Mouse (Mus musculus) cerebellum, adult 18-20 months (tissue): ENCODE data around the gene Gap43.
"Not testable (repeated sequence)": the region's sequence is repeated elsewhere in the genome, so short reads cannot be mapped to it uniquely, and the experiment has no call there.

Source experiments
- DNase-seq, 2 experiments: peaks; one replicate each; pipeline ENCODE4 v3.0.0; 2021

The Gap43 gene

DNA sequence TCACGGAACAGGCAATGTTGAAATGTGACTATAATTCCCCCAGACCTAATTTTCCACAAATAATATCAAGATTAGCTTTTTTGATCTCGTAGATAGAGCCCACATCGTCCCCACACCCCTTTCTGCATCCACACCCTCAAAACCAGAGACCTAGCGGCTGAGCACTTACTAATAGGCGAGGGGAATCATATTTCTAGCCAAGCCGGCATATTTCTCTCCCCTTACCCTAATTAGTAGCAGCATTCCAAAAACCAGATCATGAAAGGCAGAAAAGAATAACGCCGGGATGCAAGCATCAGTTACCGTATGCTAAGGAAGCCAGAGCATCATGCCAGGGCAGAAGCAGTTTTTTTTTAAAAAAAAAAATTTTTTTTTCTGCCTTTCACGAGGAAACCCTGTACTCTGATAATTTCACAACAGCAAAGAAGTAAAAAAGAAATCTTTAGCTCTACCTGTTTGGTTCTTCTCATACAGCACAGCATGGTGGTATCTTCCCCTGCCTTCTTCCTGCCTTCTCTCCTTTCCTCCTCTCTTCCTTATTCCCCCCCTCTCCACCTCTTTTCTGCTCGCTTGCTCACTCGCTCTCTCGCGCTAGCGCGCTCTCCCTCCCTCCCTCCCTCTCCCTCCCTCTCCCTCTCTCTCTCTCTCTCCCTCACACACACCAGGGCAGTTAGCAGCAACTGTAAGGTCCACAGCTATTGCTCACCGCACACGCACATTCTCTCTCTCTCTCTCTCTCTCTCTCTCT is at the start of gene Gap43:
Gap43 (minus strand) TSS at position 631 of the 748 bp plus-strand sequence.
- peak in 1 of 2 experiments; percentile 49 for DNase-seq

DNA sequence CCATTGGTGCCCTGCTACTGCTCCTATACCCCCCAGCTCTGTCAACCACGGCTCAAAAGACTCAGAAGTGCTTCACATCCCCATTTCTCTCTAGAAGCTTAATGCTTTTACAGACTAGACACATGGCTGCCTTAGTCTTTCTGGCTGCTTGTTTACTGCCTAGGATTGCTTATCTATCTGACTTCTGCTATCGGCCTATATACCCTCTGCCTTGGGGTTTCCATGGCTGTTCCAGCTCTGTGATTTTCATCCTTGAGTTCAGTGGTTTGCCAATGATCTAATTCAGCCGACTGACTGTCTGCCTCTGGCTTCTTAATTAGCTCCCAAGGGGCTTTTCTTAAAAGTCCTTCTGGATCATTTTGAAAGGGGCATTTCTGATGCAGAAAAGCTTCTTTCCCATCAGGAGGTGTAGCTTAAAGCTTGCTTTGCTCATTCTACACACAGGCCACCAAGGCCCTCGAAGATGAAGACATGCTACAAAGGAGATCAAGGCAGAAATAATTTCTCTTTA is 40.9 kb upstream of the Gap43 start:
- DNase-seq = no peak

DNA sequence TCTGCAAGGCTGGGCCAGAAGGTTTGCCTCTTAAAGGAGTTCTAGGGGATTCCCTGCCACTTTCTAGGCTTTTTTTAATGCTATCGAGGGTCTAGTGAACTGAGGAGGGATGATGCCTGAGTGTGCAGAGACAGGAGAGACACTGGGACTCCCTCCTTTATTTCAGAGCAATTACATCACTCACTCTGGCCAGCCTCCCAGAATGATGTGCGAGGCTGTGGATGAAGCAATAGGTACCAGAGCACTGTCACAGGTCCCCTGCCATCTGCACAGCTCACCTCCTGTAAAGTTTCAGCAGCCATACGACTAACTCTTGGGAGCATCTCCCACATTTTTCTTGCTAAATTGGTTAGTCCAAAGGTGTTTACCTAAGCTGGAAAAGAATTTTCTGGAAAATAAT is 40.2 kb upstream of the Gap43 start:
- DNase-seq = peak; percentile 55 to 65

DNA sequence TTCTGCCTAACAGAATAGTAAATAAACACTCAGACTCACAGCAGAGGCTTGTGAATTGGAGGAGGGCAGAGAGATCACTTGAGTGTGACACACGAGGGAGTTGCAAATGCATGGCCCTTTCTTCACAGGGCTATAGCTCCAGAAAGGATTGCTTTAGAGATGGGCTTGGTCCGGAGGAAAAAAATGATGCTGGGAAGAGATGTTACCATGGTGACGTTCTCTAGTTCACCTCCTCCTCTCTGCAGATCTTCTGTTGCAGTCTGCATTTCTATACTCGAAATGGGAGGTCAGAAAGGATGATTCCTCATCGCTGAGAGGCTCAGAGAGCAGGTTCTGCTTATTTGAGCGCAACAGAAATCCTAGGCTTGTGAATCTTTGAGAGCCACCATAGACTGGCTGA is 29.7 kb upstream of the Gap43 start:
- DNase-seq = no peak

DNA sequence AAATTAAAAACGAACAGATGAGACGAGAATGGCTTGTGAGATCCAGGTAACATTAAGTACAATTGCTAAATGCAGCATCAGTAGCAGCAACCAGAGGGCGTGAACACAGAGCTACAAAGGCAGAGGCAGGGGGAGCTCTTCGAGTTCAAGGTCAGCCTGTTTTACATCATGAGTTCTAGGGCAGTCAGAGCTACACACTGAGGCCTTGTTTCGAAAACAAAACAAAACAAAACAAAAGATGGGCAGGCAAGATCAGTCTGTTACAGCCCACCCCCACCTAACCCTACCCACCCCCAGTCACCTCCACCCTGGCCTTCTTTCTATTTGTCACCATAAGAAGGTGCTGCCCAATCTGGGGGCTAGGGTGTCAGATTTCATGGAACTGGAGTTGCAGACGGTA is 28.9 kb upstream of the Gap43 start:
- no peak for DNase-seq

DNA sequence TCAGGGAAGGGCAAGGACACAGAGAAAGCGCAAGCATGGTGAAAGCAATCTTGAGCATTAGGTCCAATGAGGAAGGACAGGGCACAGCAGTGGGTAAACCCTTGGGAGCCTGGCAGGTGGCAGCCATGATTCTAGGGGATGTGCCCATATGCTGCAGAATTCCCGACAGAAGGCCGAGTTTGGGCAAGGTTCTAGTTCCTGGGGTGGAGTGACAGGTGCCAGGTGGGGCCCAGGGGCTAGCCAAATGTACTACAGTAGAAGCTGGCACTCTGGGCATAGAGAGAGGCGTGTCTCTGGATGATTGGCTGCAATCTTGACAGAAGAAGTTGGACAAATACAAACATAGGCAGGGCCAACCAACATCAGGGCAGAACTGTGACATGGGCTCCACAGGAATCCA is 19.6 kb upstream of the Gap43 start:
- DNase-seq = peak; percentile 90 to 91

DNA sequence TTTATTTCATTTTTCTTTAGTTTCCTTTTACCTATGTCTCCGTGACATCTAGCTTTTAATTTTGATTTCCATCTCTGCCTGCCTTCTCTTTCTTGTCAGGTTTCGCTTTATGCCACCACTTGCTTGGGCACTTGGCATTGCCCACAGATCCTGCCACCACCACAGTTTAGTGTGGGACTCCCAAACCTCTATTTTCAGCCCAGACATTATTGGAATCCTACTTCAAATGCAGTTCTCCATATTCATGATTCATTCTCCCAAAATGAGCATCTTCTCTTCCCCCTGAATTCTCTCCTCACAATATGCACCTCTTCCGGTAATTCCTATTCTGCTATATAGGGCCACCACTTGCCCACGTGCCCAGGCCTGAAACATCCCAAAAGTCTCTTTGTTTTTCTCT is 17.6 kb upstream of the Gap43 start:
- DNase-seq = no peak

DNA sequence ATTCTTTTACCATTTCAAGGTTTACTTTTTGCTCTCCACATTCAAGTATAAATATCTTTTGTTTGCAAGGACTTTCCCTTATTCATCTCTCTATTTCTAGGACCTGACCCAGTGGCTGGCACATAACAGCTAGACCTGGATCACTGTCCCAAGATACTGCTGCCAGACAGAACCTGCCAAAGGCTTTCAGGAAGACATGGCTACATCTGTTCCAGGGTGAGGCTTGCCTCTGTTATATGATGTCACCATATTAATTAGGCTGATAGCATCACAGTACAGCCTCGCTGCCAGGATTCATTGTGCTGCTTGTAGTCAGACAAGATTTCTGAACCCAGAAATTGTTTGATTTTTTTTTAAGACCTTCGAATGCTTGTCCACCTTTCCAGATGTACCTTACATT is 9.6 kb upstream of the Gap43 start:
- DNase-seq = peak; percentile 23 to 27

DNA sequence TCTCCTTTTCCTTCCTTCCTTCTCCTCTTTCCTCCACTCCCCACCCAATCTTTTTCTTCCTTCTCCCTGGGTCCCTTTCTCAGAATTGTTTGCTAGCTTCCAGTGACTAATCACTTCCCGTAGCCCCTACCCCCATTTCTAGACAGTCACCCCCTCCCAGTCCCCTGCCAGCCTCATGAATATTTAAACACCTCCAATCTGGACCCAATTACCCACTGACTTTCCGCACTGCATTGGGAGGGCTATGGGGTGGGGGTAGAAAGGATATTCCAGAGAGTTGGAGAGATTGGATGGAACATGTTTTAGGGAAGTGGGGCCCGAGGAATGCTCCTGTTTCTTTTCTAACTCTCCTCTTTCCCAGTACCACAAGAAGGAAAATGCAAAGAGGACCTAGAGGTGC is 414 bp upstream of the Gap43 start:
- DNase-seq = not testable (repeated sequence)

DNA sequence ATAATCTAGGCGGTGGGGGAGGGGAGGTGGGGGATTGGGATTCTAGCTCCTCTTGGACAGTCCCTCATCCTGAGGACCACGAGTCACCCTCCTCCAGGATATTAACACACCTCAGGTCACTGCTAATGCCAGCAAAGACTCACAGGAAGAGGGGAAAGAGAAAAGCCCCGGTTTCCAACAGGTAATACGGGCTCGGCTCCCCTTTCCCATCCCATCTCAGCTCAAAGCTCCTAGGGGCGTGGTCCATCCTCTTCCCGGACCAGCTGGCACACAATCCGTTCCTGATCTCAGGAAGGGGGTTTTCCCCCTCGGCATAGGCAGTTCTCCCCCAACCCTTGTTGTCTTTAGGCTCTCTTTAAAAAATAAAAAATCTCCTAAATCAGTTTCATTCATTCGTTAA is 939 bp downstream of the Gap43 start:
- DNase-seq = peak; percentile 63 to 70

DNA sequence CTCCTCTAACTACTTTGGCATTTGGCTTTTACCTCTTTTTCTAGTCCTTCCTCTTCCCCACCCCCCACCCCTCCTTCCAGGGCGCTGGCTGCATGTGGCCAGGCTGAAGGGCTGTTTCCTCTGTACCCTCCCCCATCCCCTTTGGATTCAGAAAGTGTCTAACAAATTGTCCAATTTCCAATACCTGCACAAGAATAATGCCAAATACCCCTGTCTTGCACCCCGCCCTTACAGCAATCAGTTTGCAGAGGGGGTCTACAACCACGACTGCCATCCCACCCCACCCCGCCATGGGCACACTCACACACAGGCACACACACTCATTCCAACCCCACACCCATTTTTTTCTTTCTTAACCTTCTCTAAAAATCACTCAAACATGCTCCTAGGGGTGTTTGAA is 1.5 kb downstream of the Gap43 start:
- DNase-seq = peak; percentile 49

DNA sequence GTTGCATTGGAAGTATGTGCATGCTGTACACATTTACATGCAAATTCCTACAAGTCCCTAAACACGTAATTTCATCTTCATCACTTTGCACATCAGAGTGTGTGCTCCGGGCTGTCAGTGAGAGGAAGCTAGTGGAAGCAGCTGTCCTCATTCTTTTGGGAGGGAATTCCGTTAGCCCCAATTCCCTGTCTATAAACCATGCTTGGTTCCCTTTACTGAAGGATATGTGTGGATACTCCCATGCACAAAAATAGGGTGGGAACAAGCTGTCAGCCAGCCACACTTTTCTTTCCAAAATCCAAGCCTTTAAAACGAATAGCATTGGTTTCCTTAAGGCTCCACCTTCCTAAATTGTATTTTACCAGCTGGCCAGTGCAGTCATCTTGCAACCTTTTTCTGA is 2.1 kb downstream of the Gap43 start:
- peak in 1 of 2 experiments; percentile 23 for DNase-seq

DNA sequence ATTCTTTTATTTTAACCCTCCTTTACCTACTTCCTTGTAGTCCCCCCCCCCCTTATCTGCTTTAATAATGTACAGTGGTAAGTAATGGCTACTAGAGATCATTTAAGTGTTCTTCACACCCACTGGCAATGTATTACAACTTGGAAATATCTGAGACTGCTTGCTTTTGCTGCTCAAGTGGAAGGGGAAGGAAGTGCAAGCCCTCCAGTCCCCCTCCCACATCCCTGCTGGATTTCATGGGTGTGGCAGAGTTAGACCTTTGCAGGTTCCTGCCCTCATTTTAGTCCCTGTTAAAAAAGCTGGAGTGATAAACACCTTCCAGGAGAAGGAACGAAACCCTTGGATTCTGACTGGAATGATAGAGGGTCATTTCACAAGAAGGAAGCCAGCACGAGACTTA is 2.8 kb downstream of the Gap43 start:
- DNase-seq = peak in 1 of 2 experiments; percentile 34

DNA sequence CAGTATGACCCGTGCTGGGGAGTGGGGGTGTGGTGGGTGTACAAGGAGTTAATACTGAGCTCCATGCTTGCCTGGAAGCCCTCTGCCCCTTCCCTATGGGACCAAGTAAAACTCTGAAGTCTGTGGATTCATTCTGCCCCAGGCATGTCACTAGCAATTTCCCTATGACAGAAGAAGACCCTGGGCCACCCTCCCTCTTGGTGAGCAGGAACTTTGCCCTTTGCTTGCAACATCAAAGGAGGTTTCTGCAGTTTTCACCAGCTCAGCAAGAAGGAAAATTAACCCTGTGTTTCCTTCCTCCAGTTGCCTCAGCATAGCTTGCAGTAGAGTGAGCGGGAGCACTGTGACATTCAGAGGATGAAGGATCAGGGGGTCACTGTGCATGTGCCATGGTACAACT is 3.8 kb downstream of the Gap43 start:
- DNase-seq = no peak

DNA sequence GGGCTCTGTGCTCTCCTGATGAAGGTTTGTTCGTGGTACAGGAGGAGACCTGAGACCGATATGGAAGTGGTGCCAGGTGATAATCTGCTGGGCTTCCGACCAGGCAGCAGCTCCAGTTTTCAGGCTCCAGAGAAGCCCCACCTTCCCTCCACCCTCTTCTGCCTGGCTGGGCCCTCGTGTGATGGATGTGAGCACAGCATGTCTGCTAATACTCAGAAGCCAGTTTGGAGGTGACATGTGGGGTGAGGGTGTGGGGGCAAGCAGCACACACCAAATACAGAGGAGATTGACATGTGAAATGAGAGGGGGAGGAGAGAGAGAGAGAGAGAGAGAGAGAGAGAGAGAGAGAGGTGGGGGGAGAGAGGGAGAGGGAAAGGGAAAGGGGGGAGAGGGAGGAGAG is 8.1 kb downstream of the Gap43 start:
- DNase-seq = peak; percentile 73 to 81

DNA sequence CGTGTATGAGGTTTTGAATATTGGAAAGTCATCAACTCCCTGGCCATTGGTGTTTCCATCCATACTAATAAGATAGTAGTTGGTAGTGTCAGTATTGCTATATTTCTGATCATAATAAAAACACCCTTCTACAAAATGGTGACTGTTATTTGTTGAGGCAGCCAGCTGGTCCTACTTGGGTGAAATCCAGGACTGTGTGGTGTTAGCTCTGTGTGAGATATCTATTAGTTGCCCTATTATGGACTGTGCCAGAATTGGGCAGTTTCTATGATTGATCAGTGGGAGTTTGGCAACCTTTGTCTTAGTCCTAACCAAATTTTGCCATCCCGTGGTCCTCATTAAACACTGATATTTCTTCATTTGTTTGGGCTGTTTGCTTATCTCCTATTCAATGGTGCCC is 14.3 kb downstream of the Gap43 start:
- peak; percentile 56 to 58 for DNase-seq

DNA sequence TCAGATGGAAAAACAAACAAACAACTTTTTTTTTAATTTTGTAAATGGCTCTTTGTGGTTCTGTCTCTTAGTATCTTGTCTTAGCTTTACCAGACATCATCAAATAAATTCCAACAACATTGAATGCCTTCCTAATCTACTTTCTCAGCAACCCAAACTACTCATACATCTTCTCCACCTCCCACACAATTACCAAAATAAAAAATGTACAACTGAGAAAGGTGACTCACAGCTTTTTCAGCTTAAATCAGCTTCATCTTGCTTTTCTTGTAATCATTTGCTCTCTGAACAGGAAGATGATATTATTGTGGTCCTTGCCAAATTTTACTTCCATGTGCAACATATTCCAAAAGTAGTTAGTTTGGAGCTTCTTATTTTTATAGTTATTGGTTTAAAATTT is 14.9 kb downstream of the Gap43 start:
- DNase-seq = no peak

DNA sequence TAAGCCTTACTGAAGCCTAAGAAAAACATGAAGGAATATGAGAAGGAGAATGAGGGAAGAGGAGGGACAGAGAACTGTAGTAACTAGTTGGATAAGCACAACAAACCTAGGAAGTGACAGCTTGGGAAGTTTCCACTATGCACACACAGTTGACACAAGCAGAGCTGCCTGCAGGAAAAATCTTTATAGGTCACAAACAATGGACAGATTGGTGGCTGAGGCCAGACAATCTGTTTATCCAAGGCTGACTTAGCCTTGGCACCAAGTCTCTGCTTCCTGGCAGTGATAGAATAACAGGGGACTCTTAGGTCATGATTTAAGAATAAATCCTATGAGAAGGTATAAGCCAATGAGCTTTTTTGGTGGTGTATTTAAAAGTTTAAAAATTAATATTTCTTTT is 20.6 kb downstream of the Gap43 start:
- DNase-seq = peak; percentile 85 to 93

DNA sequence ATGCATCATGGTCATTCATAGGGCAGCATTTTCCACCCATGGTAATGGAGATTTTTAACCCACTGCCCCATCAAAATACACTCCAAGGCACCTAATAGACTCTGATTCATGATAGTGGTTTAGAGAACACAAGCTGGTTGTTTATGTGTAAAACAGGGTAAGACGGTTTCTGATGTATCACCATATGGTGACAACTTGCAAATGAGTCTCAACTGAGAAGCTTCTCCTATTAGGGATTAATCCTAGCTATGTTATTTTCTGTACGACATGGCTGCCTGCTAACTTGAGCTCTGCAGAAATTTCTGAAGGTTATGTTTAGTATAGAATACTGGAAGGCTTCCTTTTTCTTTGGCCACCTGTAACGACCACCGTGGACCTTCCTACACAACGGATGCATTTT is 21.1 kb downstream of the Gap43 start:
- peak in 1 of 2 experiments; percentile 47 for DNase-seq

DNA sequence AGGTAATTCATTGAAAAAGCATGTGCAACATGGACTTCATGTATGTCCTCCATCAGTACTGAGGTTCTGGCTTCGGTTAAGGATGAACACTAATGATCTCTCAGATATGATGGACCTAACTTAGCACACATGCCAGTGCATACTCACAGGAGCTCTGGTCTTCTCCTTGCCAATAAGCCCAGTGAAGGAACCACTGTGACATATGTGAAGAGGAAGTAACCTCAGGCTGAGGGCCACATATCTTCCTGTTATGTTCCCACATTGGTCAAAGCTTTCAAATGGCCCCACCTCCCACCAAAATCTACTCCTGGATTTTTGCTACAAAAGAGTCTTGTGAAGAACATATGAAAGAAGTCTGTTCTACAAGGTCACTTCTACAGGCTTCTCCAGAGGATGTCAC is 28.3 kb downstream of the Gap43 start:
- no peak for DNase-seq

DNA sequence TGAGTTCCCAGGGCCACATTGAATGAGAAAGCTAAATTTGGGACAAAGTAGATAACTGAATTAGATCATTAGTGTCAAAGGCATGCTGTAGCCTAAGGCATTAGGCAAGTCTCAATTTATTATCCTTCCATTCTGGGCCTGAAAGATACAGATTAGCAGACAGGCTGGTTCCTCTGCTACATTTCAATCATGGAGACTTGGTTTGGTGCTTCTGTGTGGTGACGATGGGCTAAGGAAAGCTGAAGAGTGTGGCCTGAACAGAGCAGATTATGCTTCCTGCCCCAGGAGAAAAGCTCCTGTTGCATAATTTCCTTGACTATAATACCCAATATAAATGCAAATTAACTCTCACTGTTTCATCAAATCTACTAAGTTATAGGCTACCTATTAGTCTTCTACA is 31.7 kb downstream of the Gap43 start:
- DNase-seq = no peak

DNA sequence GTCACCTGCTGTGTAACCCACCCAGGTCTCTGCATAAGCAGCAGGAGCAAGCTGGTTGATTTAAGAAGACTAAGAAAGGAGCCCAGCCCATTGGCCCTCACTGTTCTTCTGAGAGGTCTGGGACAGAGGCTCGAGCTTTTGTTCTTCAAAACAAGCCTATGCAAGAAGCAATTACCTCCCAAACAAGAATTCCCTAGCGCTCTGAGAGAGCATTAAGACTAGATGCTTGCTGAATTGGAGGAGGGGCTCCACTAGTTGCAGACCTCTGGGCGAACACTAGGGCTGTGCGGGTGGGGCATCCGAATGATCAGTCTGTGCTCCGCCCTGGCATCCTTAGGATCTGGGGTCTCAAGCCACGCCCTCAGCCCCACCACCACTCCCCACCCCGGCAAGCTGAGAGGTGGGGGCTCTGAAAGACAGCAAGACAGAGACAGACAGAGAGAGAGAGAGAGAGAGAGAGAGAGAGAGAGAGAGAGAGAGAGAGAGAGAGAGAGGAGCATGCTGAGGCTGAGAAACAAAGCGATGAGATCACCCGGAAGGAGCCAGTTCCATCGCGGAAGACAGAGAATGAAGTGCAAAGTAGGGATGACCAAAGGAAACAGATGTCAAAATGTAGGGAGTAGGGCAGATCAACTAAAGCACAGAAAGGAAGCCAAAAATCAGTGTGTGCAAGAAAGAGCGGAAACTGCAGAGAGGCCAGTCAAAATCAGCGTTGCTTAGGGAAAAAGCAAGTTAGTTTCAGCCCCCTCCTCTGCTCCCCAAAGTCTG is 34.3 kb downstream of the Gap43 start:
- peak in 1 of 2 experiments; percentile 37 for DNase-seq

DNA sequence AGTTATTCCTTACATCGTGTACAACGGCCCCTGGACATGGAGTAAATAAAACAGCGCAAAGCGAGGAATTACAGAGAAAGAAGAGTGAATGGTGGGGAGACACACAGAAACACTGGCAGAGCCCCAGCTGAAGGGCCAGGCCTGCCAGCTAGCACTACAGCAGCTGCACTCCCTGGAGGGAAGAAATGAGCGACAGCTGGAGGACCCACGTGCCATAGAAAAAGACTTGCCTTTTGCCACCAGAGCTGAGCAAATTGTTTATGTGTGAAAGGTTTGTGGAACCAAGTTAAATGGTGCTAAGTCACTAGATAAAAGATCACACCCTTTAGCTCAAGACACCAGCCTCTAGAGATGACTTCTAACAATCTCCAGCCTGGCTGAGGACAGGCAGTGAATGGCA is 37.0 kb downstream of the Gap43 start:
- peak in 1 of 2 experiments; percentile 36 for DNase-seq

DNA sequence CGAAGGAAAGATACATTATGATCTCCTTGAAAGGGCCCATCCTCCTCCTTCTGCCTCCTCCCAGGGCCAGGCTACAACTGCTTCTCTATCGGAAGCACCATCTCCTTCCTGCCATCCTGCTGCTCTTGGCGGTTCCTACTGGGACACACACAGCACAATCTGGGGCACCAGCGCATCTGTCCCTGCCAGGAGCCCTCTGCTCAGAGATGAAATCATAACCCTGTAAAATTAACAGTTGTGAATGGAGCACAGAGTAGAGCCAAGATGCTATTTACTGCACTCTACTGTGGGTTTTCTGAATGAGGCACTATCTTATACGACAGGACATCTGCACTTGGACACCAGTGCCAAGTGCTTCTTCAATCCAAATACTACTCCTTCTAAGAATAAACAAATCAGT is 46.0 kb downstream of the Gap43 start:
- peak; percentile 69 to 73 for DNase-seq
